Mouse (Mus musculus): ENCODE measurements around the gene Tpbgl.

The Tpbgl gene

DNA sequence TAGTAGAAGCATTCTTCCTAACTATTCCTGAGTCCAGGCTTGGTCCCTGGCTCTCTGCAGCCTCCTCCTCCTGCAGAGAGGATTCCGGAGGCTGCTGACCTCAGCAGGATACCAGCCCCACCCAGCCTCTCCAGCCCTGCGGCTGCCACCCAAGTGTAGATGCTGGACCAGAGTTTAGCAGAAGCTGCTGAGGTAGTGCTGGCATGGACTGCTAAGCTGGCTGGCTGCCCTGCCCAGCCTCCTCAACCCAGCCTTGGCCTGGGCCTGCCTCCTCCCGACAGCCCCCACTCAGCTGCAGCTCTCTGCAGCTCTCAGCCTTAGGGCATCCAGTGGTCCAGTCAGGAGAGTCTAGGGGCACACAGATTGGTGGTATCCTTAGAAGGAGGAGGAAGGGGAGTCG lies 14.3 kb upstream of the Tpbgl start:
- DNase-seq, result peak in 1 of 2 experiments; percentile 16

DNA sequence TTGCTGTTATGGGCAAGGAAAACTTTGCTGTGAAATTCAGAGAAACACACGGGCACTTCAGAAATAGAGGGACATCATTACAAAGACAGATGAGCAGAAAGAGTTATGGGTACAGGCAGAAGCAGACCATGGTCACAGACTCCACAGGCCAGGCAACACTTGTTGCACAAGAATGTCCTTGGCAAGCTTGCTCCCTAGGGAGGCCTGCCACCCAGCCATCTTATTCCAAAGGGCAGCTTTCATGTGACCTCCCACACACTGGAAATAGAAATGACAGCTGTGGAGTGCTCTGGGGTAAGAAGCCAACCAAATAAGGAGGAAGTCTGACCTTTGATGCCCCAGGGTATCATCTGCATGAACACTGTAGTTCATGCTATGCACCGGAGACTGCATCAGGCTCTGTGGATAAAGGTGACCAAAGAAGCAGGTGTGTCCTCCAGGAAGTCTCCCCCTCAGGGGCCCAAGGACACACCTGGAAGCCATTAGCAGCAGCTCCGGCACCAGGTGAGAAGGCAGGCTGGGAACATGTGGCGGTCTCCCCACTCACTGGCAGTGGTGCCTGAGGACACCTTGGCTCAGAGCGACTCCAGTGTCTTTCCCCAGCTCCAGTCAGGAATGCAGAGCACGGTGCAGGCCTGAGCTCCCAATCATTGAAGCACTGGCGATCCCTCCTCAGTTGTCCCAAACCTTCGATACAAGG lies 7.2 kb upstream of the Tpbgl start:
- peak in 1 of 2 experiments; percentile 12 for DNase-seq

DNA sequence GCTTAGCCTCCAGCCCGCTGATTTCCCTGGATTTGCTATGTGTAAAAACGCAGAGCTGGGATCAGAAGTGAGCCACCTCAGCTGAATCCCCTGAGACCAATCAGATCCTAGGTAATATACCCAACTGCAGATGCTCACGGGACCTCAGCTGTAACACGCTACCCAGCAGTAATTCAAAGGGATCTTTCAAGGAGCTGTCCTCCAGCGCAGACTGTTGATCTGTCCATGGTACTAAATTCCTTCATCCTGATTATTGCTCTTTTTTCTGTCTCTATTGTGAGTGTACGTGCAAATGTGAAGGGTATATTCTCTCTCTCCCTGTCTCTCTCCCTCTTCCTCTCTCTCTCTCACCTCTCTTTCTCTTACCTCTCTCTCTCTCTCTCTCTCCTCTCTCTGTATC lies 5.4 kb upstream of the Tpbgl start:
- DNase-seq, result no peak

DNA sequence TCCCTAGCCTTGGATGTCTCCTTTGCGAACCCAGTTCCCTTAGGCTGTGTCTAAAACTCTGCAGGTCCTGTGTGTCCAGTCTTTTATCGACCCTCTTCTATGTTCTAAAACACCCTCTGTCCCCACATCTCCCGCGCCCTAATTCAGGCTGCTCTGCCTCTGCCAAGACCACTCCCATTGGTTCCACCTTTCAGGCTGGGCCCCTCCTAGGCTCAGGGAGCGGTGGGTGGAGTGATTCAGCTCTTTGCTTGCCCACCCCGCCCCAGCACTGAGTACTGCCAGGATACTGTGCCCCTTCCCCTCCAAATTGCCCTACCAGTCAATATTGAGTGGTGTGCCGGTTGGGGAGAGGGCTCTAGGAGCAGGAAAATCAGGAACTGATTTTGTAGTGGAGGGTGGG lies 463 bp upstream of the Tpbgl start:
- no peak for DNase-seq

DNA sequence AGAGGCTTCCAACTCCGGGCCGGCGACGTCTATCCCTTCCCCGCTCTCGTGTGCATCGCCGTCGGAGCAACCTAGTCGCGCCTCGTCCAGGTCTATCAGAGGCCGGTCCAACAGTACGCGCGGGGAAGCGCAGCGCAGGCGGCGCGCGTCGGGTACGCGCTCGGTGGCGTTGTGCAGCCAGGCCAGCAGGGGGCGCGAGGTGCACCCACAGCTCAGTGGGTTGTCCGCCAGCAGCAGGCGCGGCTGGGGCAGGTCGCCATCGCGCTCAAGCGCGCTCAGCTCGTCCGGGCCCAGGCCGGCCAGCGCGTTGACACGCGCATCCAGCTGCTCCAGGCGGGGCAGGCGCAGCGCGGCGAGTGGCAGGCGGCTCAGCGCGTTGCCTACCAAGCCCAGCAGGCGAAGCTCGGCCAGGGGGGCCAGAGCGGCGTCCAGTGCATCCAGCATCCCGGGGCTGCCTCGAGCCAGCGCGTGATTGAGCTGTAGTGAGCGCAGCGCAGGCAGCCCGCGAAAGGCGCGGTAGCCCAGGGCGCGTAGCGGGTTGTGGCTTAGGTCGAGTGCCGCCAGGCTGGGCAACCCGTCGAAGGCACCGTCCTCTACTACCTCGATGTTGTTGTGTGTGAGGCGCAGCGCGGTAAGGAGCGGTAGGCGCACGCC lies 1.1 kb downstream of the Tpbgl start:
- peak; percentile 85 to 92 for DNase-seq

DNA sequence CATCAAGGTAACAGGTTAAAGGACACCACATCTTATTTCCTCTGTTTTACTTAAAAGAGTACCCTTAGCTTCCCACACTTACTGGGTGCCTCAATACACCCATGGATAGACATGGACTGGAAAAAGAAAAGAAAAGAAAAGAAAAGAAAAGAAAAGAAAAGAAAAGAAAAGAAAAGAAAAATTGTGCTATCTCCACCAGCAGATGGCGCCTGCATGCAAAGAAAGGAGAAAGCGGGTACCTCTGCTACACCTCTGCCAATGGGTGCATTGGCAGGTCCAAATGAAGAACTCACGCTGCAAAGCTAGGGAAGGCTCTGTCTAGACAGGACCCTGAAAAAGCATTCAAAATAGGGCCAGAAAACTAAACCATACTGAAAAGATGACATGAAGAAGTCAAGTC lies 8.0 kb downstream of the Tpbgl start:
- DNase-seq, result peak; percentile 24 to 67

DNA sequence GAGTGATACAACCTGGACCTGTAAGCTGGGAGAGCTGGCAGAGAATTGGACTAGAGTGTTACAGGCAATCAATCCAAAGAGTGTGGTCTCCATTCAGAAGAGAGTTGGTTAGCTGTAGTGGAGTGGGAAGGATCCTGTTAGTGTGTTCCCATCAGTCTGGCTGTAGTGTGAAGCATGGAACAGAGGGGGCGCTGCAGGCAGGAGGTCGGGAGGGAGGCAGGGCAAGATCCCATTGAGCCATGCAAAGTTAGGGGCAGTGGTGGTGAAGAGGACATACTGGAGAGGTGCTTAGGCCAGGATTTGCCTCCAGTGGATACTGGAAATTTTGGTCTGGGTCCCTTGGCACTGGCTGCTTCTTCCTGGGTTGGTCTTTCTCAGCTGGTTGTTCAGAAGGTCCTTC lies 8.6 kb downstream of the Tpbgl start:
- DNase-seq, result no peak

DNA sequence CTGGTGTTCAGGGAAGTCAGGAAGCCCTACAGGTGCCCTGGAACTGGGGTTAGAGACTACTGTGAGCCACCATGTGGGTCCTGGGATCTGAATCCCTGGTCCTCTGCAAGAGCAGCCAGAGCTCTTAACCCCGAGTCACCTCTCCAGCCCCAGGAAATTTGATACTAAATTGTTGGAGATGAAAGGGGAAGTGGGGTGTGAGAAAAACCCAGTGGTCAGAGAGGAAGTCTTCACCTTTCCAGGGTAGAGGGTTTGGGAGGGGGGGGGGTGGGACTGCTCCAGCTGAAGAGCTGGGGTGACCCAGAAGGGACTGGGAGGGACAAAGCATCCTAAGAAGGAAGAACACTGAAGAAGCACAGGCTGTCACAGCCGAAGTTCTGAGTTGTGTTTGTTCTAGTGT lies 19.3 kb downstream of the Tpbgl start:
- no peak for DNase-seq

DNA sequence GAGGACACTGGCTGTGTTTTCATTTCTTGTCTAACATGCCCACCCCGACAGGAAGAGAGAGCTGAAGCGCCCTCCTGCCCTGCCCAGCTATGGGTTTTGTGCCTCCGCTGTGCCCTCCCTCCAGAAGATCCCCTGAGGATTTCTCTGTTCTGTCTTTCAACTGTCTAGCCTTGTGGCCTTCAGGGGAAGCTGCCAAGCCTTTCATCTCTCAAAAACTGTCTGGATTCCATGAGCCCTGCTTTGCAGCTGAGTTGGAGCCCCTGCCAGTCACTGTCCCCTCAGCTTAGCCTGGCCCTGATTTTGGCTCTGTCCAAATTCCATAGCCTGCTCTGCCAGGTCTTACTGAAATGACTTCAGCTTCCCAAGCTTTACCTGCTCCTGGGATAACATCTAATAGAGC lies 20.1 kb downstream of the Tpbgl start:
- DNase-seq, result no peak

DNA sequence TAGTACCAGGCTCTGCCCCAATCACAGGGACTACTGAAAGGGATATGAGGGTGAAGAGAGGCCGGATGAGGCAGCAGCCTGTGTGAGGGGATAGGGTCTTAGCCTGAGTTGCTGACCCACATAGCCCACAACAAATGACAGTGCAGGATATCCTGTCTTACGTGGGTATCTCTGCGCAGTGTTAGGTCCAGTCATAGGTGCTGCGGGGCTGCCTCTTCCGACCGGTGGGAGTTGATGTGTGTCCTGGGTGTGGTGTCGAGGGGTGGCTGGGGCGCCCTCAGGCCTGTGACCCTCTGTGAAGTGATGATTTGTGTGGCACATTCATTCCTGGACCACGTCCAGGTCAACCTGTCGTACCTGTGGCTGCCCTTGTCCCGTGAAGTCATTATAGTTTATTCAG lies 20.6 kb downstream of the Tpbgl start:
- no peak for DNase-seq

DNA sequence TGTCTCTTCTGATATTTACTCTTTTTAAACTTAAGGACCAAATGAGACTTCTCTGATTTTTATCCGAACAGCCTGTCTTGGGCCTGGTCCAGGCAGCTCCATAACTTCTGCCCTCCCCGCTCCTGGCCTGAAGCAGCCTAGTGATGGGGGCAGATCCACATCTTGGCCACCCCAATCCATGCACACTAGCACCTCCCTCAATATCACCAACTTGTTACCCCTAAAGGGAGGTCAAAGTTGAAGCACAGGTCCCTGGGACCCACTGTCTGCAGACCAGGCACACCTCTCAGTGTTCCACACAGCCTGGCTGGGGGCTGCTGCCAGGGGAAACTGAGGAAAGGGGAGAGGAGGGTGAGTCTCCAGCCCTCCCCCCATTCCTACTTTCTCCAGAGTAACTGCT lies 21.8 kb downstream of the Tpbgl start:
- no peak for DNase-seq

DNA sequence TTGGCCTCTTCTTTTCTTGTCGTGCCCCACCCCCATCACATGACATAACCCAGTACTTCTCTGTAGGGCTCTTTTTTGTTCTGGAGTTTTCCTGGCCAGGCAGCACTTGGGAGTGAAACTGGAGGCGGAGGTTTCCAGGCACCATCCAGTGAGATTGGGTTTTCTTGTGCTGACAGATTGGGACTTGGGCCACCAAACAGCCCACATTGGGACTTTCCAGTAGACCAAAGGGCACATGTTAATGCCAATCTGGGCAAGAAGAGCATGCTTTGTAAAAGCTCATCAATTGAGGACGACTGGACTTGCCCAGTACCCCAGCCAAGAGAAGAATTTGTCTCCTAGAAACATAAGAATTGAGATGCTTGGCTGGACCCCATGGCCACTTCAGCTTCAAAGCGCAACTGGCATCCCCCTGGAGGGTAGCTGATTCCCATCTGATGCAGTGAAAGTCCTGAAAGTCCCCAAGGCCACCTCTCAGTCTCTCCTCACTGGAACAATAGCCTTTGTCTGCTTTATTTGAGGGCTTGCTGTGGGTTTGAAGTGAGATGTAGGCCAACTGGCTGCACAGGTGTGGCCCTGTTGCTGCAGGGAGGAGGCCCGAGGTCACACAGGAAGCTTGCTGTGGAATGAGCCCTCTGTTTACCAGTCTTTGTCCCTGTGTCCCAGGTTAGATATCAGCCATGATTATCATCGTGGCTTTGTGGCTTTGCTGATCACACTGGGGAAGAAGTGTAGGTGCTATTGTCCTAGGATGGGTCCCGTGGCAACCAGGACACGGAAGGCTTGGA lies 22.8 kb downstream of the Tpbgl start:
- DNase-seq, result no peak

DNA sequence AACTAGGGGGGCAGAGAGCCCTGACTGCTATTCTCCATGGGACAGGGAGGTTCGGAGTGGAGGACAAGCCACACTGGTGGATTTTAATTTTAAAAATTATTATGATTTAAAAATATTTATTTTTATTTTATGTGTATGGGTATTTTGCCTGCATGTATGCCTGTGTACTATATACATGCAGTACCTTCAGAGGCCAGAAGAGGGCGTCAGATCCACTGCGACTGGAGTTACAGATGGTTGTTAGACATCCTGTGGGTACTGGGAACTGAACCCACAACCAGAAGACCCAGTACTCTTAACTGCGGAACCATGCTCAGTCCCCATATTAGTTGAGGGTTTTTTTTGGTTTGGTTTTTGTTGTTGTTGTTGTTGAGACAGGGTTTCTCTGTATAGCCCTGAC lies 28.2 kb downstream of the Tpbgl start:
- no peak for DNase-seq

DNA sequence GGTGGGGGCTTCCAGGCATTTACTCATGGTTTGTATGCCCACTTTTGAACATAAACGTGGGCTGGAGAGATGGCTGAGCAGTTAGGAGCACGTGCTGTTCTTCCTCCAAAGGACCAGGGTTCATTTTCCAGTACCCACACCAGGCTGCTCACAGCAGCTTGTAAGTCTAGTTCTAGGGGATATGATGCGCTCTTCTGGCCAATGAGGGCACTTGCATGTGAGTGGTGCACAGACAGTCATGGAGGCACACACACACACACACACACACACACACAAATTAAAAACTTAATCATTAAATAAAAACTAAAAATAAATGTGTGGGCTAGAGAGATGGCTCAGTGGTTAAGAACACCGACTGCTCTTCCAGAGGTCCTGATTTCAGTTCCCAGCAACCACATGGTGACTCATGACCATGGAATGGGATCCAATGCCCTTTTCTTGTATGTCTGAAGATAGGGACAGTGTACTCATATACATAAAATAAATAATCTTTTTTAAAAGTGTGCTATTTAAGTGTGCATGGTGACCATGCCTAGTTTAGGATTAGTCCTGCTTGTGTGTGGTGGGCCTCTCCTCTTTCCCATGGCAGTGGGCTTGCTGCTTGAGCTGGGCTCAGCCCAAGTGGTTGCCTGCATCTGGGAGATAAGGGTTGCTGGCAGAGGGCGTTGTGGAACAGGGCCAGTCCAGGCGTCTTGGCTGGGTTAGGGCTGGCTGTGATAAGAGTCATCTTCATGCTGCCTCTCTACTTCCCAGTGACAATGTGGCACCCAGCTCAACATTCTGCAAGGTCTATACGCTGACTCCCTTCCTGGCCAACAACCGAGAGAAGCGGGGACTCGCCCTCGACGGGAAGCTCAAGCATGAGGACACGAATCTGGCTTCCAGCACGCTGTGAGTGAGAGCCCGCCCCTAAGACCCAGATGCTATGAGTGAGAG lies 32.8 kb downstream of the Tpbgl start:
- DNase-seq, result no peak

DNA sequence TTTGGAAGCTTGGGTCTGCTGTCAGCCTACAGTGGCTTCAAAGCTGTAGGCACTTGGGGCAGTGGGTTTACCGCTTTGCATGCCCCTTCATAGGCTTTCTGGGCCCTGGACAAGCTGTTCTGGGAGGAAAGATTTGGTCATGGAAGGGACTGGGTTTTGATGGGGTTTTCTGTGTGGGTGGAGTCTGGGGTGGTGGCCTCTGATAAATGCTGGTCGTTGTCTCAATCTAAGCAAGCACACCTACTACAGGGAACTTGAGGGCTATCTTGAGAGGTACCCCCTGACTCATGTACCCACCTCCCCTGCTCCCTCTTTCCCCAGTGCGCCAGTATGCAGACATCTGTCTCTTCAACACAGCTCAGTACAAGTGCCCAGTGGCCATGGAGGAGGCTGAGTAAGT lies 34.2 kb downstream of the Tpbgl start:
- no peak for DNase-seq

DNA sequence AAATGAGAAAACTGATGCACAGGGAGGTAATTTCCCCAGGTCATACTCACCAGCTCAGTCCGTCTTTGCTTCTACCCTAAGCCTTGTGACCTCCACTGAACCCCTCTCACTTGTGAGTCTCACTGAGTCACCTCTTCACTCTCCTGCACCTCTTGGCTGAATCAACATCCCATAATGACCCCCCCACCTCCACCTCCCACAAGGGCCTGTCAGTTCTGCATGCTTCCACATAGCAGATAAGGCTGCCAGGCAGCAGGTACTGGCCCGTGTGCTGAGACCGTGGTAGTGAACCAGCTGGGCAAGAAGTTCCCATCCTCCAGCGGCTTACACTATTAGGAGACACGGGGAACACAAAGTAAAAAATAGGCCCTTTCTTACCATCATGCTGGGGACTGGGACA lies 36.3 kb downstream of the Tpbgl start:
- no peak for DNase-seq

DNA sequence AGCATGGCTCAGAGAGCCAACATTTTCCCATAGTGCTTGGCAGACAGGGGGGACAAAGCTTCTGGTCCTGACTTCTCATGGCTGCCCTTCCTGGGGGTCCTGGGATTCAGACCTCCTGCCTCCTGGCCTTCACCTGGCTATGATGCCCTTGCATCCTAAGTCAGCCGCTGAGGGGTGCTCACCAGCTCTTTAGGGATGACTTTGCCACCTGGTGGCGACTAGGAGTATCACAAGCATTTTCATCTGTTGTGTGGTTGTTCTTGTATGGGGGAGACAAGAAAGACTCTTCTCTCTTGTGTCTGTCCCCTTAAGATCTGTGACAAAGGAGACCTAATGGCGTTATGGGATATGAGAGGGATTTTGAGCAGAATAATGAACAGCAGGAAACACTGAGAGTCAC lies 36.8 kb downstream of the Tpbgl start:
- peak; percentile 72 to 84 for DNase-seq

DNA sequence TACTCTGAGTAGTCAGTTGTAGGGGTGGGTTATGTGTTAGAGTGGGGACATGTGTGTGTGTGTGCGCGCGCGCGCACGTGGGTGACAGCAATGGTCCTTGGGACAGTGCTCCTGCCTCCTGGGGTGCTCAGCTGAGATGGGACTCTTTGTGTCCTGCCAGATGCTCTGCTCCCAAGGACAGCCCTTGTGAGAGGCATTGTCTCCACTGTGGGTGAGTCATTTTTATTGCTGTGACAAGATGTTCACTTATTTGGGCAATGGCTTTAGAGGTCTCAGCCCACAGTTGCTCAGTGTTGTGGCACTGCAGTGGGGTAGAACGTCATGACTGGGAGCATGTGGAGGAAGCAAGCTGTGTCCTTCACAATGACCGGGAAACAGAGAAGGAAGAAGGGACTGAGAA lies 40.9 kb downstream of the Tpbgl start:
- no peak for DNase-seq

DNA sequence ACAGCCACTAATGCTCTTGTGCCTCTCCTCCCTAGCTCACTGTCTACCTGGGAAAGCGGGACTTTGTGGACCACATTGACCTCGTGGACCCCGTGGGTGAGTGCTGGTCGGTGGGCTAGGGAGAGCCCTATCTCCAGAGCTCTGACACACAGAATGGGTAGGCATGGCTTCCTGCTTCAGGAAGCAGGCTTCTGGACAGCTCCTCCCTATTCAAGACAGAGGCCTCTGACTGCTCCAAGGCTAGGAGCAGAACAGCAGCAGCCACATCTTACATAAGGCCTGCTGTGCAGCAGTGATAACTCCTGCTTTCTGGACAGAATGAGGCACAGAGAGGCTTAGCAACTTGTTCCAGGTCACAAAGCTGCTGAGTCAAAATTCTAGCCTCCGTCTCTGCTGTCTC lies 43.3 kb downstream of the Tpbgl start:
- DNase-seq, result no peak

DNA sequence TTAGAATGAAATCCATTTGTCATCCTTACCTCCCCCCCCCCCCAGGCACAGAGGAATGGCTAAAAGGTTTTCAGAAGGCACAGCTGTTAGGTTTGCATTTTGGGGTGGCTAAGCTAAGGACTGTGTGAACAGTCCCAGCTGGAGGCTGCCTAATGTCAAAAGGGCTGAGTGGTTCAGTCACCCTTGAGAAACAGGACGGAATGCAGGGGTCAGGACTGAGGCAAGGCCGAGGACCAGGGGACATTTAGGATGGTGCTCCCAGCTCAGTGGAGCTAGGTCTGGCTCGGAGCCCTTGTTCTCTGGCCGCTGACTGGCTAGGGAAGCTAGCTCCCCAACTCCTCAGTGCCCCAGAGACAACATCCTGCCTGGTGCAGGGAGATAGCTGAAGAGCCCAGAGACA lies 44.0 kb downstream of the Tpbgl start:
- peak; percentile 48 to 53 for DNase-seq

DNA sequence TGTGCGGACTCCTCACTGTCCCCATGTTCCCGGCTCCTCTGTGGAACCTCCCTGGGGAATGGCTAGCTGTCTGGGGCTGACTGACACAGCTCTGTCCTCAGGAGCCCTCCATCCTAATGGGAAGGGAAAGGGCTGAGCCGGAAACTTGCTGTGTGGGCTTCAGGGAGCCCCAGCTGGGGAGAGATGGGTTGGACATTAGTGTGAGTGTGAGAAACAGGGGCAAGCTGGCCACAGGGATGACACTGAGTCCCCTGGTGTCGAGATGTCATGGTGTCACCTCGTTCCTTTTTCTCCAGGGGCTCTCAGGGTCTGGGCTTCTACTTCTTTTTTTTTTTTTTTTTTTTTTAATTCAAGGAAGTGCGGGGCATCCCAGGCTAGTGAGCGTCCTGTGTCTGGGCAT lies 44.6 kb downstream of the Tpbgl start:
- no peak for DNase-seq

DNA sequence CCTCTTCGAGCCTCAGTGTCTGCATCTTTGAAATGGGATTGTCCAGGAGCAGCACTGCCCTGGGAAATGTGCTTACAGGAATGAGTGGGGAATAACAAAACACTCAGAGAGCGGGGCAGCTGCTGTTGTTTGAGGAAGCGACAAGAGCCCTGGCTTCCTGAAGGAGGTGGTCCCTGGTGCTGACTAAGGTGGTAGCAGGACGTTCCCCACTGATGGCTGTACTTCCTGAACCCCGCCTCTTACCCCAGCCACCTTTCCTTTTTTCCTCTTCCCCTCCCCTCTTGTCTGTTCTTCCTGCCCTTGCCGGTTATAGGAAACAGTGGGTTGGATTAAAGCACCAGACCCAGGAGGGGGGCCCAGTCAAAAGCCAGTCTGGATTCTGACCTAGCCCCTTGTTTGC lies 46.7 kb downstream of the Tpbgl start:
- DNase-seq, result no peak
